Mouse (Mus musculus): ENCODE measurements at regions not wholly inside any gene's neighbourhood (a gene's known extent, or its start where the extent isn't known, plus 50 kb on each side); places are given as distances from the start of the nearest gene placed in this dataset.

DNA sequence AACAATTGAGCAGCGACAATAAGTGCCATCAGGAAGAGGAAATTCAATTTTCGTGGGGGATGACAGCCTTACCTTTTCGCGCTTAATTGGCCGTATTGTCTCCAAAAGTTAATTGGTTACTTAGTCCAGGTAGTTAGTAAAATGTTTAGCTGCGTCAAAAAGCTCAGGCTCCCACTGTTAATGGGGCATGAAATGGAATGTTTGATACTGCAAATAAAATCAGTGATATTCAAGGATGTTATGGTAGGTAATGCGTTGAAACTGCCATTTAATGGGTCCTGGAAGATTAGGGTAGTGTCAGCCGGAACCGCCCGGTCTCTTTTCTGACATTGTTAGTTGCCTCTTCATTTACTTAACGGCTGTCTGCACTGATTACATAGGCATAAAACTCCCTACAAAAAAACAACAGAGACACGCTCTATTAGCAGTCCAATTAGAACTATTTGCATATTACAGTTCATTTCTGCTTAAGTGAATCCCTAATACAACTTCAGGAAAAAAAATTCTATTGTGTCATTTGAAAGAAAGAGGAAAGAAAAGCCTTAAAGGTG is 161.0 kb downstream of the Gm10295 start:
- Histone ChIP-seq H3K27me3 (no peaks in the 10 kb centered on the region), H3K9ac (no peak overlapping the region), H3K4me1 (0 out of 2 replicates have a peak, but pooled peaks cover 4% of the 10 kb centered on the region), H3K27ac (no peak overlapping the region), H3K4me2 (no peak overlapping the region), H3K36me3 (no peaks in the 10 kb centered on the region), H3K4me3 (no peak overlapping the region), H3K9me3 (no peaks in the 10 kb centered on the region)
- ATAC-seq (ENCODE audit: insufficient number of reproducible peaks, insufficient read depth, low FRiP score, low TSS enrichment, low read depth) = no peak
- 69% methylated on average over 12 of the region's 12 CpGs for WGBS

- no peak overlapping the region for H3K4me2 ChIP-seq
- H3K27me3 ChIP-seq = no peaks in the 10 kb centered on the region
- 57% methylated on average over 6 of the region's 6 CpGs for WGBS
- no peak overlapping the region for H3K27ac ChIP-seq
- H3K9me3 ChIP-seq = no peaks in the 10 kb centered on the region
- no peak overlapping the region for H3K4me3 ChIP-seq
- H3K4me1 ChIP-seq = 0 out of 2 replicates have a peak, but pooled peaks cover 4% of the 10 kb centered on the region
- ATAC-seq (ENCODE audit: insufficient number of reproducible peaks, insufficient read depth, low FRiP score, low TSS enrichment, low read depth) = no peak
- no peaks in the 10 kb centered on the region for H3K36me3 ChIP-seq
- no peak overlapping the region for H3K9ac ChIP-seq
Observed at GRCm38 (mm10) chr7:71189757-71190156, 161.5 kb downstream of the Gm10295 start.

- Histone ChIP-seq H3K4me1 (0 out of 2 replicates have a peak, but pooled peaks cover 4% of the 10 kb centered on the region), H3K4me2 (no peak overlapping the region), H3K27ac (no peak overlapping the region), H3K27me3 (no peaks in the 10 kb centered on the region), H3K9ac (no peak overlapping the region), H3K9me3 (no peaks in the 10 kb centered on the region), H3K4me3 (no peak overlapping the region), H3K36me3 (no peaks in the 10 kb centered on the region)
- WGBS = 21% methylated on average over 6 of the region's 6 CpGs
- ATAC-seq (ENCODE audit: insufficient number of reproducible peaks, insufficient read depth, low FRiP score, low TSS enrichment, low read depth) = no peak
Observed at GRCm38 (mm10) chr7:71188119-71188518, 163.2 kb downstream of the Gm10295 start.

GRCm38 (mm10) chr7:71174871-71175270 is 176.4 kb downstream of the Gm10295 start:
- no peaks in the 10 kb centered on the region for H3K9me3 ChIP-seq
- no peak overlapping the region for H3K27ac ChIP-seq
- H3K27me3 ChIP-seq = no peaks in the 10 kb centered on the region
- no peak overlapping the region for H3K4me3 ChIP-seq
- no peaks in the 10 kb centered on the region for H3K36me3 ChIP-seq
- no peak overlapping the region for H3K9ac ChIP-seq
- 84% methylated on average over 4 of the region's 4 CpGs for WGBS
- no peak overlapping the region for H3K4me2 ChIP-seq
- no peak for ATAC-seq (ENCODE audit: insufficient number of reproducible peaks, insufficient read depth, low FRiP score, low TSS enrichment, low read depth)
- H3K4me1 ChIP-seq = no peaks in the 10 kb centered on the region

GRCm38 (mm10) chr7:71139068-71139467 is 212.2 kb downstream of the Gm10295 start:
- H3K4me2 ChIP-seq = 0 out of 2 replicates have a peak overlapping the region, but pooled peaks have one; percentile 9
- no peak overlapping the region for H3K9ac ChIP-seq
- 61% methylated on average over 5 of the region's 5 CpGs for WGBS
- H3K4me1 ChIP-seq = 0 out of 2 replicates have a peak, but pooled peaks cover 6% of the 10 kb centered on the region
- no peak overlapping the region for H3K27ac ChIP-seq
- ATAC-seq (ENCODE audit: insufficient number of reproducible peaks, insufficient read depth, low FRiP score, low TSS enrichment, low read depth) = no peak
- H3K36me3 ChIP-seq = no peaks in the 10 kb centered on the region
- no peaks in the 10 kb centered on the region for H3K9me3 ChIP-seq
- H3K27me3 ChIP-seq = no peaks in the 10 kb centered on the region
- no peak overlapping the region for H3K4me3 ChIP-seq

- no peak overlapping the region for H3K9ac ChIP-seq
- 98% methylated on average over 1 of the region's 1 CpGs for WGBS
- no peak overlapping the region for H3K27ac ChIP-seq
- H3K27me3 ChIP-seq = no peaks in the 10 kb centered on the region
- no peak overlapping the region for H3K4me3 ChIP-seq
- H3K4me2 ChIP-seq = no peak overlapping the region
- ATAC-seq (ENCODE audit: insufficient number of reproducible peaks, insufficient read depth, low FRiP score, low TSS enrichment, low read depth) = no peak
- H3K4me1 ChIP-seq = peaks cover 7% of the 10 kb centered on the region; the same call in 1 of the 2 replicates
- no peaks in the 10 kb centered on the region for H3K9me3 ChIP-seq
- no peaks in the 10 kb centered on the region for H3K36me3 ChIP-seq
Observed at GRCm38 (mm10) chr7:71129981-71130380, 221.3 kb downstream of the Gm10295 start.

DNA sequence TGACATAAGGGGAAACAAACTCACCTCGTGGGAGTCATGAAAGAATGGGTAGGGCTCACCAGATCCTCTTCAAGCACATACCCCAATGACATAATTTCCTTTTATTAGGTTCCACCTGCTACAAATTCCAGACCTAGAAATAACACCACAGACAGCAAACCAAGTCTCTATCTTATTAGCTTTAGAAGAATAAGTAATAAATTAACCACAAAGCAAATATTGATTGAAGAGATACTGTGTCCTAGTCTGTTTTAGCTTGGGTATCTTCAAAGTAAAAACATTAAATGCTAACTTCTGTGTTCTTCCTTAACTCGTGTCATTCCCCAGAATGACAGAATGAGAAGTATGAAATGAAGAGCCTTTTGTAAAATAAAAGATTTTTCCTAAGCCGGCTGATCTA is 222.4 kb downstream of the Gm10295 start:
- Histone ChIP-seq H3K9ac (no peak overlapping the region), H3K27me3 (no peaks in the 10 kb centered on the region), H3K4me2 (no peak overlapping the region), H3K4me3 (no peak overlapping the region), H3K4me1 (peaks cover 7% of the 10 kb centered on the region; the same call in 1 of the 2 replicates), H3K9me3 (no peaks in the 10 kb centered on the region), H3K36me3 (no peaks in the 10 kb centered on the region), H3K27ac (no peak overlapping the region)
- 70% methylated on average over 3 of the region's 3 CpGs for WGBS
- ATAC-seq (ENCODE audit: insufficient number of reproducible peaks, insufficient read depth, low FRiP score, low TSS enrichment, low read depth) = no peak

DNA sequence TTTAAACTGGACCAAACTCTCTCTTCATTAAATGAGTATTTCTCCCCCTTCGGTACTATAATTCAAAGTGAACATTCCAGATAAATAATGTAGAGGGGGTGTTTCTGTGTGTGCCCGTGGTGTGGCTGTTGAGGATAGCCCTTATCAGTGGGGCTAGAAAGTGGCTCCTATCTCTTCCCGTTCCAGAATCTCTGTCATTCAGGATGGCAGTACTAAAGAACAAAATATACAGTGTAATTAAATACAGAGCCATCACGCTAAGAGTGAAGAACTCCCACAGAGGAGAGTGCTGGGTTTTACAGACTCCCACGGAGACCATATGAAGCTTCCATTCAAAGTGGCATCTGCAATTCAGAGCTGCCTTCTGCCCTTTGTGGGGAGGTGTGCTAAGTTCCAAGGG is 229.8 kb downstream of the Gm10295 start:
- Histone ChIP-seq H3K9me3 (no peaks in the 10 kb centered on the region), H3K9ac (no peak overlapping the region), H3K4me3 (no peak overlapping the region), H3K4me1 (no peaks in the 10 kb centered on the region), H3K27ac (no peak overlapping the region), H3K4me2 (no peak overlapping the region), H3K27me3 (no peaks in the 10 kb centered on the region), H3K36me3 (no peaks in the 10 kb centered on the region)
- ATAC-seq (ENCODE audit: insufficient number of reproducible peaks, insufficient read depth, low FRiP score, low TSS enrichment, low read depth) = no peak
- 57% methylated on average over 5 of the region's 5 CpGs for WGBS

DNA sequence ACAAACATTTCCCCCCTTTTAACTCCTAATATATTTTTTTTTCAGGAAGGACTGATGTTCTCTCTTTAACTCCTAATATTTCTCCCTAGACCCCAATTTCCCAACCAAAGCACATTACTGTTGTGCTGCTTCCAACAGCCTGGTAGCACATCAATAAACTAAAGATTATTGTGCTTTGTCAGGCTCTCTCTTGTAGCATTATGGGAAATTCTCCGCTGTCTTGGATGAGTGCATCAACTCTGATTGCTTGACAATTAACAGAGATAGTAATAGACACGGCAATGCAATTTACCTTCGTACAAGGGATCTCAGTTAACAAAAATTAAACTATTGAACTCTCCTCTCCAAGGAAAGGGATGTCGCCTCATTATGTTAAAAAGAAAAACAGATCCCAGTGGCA is 230.3 kb downstream of the Gm10295 start:
- Histone ChIP-seq H3K9ac (no peak overlapping the region), H3K4me2 (no peak overlapping the region), H3K27ac (no peak overlapping the region), H3K27me3 (no peaks in the 10 kb centered on the region), H3K36me3 (no peaks in the 10 kb centered on the region), H3K4me3 (no peak overlapping the region), H3K4me1 (no peaks in the 10 kb centered on the region), H3K9me3 (no peaks in the 10 kb centered on the region)
- no peak for ATAC-seq (ENCODE audit: insufficient number of reproducible peaks, insufficient read depth, low FRiP score, low TSS enrichment, low read depth)
- 77% methylated on average over 4 of the region's 4 CpGs for WGBS

DNA sequence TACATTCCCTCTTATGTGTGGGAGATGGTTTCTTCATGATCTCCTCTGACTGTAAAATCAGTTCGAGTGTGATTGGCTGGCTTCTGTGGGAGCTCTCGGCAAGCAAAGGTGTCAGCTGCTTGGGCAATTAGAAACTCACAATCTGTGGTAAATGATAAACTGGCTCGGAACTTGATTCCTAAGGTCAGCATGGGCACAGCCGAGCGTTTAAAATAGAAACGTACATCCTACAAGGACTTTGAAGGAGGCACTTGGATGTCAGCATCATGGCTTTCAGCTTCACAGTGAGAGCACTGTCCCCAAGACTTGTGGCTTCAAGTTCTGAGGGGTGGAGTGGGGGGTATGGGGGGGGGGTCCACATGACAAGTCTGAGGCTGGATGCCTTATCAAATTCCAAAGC is 231.3 kb downstream of the Gm10295 start:
- Histone ChIP-seq H3K9me3 (no peaks in the 10 kb centered on the region), H3K9ac (no peak overlapping the region), H3K36me3 (no peaks in the 10 kb centered on the region), H3K4me1 (no peaks in the 10 kb centered on the region), H3K27me3 (no peaks in the 10 kb centered on the region), H3K4me2 (no peak overlapping the region), H3K27ac (no peak overlapping the region), H3K4me3 (no peak overlapping the region)
- no peak for ATAC-seq (ENCODE audit: insufficient number of reproducible peaks, insufficient read depth, low FRiP score, low TSS enrichment, low read depth)
- WGBS = 74% methylated on average over 6 of the region's 6 CpGs

DNA sequence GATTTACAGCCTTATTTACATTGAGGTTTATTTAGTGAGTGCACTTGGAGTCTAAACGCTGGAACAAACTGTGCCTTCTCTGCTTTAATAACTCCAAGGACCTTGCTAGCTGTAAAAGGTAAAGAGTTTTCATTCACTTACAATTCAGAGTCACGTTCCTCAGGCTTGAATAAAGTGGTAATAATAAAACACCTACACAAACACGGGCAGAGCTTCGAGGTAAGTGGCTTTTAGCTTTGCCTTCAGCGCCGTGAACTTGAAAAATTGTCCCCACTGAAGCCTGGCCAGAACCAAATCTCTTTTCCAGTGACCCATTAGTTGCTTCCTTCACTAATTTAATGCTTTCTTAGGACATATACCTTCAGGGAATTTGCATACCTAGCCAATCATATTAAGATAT is 244.2 kb downstream of the Gm10295 start:
- Histone ChIP-seq H3K4me2 (no peak overlapping the region), H3K9me3 (no peaks in the 10 kb centered on the region), H3K4me1 (no peaks in the 10 kb centered on the region), H3K27me3 (no peaks in the 10 kb centered on the region), H3K36me3 (no peaks in the 10 kb centered on the region), H3K27ac (no peak overlapping the region), H3K9ac (no peak overlapping the region), H3K4me3 (no peak overlapping the region)
- no peak for ATAC-seq (ENCODE audit: insufficient number of reproducible peaks, insufficient read depth, low FRiP score, low TSS enrichment, low read depth)
- 85% methylated on average over 6 of the region's 6 CpGs for WGBS

- WGBS = 62% methylated on average over 2 of the region's 2 CpGs
- Histone ChIP-seq H3K36me3 (no peaks in the 10 kb centered on the region), H3K27me3 (no peaks in the 10 kb centered on the region), H3K4me3 (no peak overlapping the region), H3K9me3 (no peaks in the 10 kb centered on the region), H3K4me2 (no peak overlapping the region), H3K4me1 (no peaks in the 10 kb centered on the region), H3K9ac (no peak overlapping the region), H3K27ac (no peak overlapping the region)
- no peak for ATAC-seq (ENCODE audit: insufficient number of reproducible peaks, insufficient read depth, low FRiP score, low TSS enrichment, low read depth)
Observed at GRCm38 (mm10) chr7:71100266-71100665, 251.0 kb downstream of the Gm10295 start.
